Mouse (Mus musculus) layer of hippocampus, adult 11-12 months (tissue): ENCODE data around the gene Epb41l3.

Experiments
- DNase-seq: peaks from one replicate; pipeline ENCODE4 v3.0.0; 2022; ENCODE audit warnings: low spot score

Epb41l3 gene

DNA sequence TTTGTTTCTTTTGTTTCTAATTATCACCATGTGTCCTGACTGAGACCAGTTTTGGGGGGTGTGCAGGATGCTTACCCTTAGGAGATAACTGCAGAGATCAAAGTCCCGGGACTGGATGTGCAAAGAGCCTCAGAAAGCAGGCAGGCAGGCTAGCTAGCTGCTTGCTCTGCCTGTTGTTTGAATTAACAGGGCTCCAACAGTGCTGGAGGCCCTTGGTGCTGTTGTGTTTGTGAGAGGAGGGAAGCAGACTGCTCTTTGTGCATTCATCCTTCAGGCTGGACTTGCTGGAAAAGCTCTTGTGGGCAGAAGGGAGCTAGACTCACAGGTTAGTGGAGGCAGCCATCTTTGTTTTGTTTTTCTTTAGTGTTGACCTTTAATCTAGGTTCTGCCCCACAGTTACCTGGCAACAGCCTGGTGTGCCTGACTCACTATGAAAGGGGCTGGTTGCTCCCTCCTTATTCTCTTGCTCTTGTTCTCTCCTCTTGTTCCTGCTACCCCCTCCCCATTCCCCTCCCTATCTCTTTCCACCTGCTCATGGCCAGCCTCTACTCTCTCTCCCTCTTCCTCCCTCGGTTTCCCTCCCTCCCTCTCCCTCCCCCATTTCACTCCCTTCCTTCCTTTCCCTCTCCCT, 117.5 kb downstream of the Epb41l3 start:
- DNase-seq, result no peak

DNA sequence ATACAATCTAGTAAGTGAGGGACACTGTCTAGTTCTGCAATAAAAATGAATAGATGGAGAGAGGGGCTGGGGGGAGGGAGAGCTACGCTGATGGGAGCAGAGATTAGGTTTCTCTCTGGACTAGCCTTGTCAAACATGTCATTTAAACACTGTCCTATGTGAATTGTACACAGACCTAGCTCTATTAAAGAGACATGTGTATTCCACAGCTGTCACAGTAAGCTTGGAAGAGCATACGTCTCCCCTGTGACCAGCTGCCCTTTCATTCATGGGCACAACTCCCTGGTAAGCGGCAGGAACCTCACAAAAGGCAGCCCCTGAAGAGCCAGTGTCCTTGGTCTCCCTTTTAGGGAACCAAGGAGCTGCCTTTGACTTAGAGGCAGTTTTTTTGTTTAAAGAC, 119.1 kb downstream of the Epb41l3 start:
- DNase-seq, result no peak

DNA sequence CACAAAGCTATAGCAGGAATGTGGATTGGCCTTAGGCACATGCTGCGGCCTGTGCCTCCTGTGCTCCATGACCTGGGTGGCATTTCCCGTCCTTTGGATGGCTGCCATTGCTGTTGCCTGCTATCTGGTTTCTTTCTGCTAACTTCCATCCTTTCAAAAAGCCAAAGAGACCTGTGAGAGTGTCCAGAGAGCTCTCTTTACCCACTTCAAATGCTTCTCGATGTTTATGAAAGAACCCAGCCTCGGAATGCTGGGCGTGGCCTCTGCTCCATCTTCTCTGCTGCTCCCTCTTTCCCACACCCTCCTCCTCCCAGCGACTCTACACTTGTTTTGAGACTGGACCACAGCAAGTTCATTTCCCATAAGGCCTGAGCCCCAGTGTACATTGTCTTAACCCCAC, 120.3 kb downstream of the Epb41l3 start:
- DNase-seq, result no peak

DNA sequence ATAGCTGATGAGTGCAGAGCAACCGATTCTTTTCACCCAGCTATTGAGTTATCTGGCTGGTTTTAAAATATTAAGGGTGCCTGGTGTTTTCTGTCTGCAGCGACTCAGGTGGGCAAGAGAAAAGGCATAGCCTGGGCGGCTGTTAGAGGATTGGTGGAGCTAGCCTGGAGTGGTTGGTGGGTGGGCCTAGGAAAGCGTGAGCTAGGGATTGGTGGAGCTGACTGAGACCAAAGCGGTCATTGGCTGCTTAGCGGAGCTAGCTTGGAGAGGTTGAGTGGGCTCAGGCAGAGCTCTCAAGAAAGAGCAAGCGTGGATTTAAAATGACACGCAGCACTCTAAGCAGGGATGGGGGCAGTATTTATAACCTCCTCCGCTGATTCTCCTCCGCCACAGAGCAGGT, 121.2 kb downstream of the Epb41l3 start:
- no peak for DNase-seq

DNA sequence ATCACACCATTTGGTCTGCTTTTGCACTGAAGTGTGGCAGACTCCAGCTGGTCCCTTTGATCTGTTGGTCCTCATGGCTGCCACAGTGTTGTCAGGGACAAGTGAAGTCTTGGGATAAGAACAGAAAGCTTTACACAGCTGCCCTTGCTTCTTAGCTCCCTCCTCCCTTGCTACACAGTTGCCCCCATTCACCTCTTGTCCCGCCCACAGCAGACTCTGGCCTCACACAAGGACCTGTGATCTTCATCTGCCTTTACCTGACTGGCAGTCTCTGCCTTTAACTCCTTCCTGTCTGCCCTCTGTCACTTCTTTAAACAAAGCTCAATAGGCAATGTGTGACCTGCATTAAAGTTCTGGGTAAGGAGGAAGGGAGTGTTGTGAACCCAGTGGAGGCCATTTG, 123.3 kb downstream of the Epb41l3 start:
- no peak for DNase-seq

DNA sequence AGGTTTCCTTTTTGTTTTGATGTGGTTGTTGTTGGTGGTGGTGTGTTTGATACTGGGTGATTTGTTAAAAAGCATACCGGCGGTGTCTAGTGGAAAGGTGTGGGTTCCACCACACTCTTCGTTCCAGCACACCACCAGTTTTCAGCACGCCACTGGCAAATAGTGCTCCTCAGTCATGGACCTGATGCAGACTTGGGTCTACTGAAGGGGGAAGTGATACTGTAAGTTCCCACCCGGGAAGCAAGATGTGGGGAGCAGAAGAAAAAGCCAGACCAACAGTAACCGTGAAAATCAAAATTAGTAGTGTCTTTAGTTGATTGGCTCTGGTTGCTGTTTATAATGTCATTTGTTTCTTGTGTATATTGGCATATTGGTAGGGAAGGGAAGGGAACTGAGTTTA, 124.3 kb downstream of the Epb41l3 start:
- DNase-seq, result no peak

DNA sequence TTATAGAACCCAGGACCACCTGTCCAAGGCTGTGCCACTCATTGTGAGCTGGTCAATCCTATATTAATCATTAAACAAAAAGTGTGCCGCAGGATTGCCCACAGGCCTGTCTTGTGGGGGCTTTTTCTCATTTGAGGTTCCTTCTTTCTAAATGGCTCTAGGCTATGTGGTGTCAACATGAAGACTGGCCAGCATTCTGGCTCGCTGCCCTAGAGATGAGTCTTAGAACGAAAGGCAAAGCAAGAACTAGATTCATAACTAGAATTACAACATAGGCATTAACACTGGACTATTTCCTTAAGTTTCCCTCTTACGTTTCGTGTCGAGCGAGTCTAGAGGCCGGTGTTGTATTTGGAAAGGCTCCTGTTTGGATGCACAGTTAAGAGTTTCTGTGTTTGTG, 125.5 kb downstream of the Epb41l3 start:
- no peak for DNase-seq

DNA sequence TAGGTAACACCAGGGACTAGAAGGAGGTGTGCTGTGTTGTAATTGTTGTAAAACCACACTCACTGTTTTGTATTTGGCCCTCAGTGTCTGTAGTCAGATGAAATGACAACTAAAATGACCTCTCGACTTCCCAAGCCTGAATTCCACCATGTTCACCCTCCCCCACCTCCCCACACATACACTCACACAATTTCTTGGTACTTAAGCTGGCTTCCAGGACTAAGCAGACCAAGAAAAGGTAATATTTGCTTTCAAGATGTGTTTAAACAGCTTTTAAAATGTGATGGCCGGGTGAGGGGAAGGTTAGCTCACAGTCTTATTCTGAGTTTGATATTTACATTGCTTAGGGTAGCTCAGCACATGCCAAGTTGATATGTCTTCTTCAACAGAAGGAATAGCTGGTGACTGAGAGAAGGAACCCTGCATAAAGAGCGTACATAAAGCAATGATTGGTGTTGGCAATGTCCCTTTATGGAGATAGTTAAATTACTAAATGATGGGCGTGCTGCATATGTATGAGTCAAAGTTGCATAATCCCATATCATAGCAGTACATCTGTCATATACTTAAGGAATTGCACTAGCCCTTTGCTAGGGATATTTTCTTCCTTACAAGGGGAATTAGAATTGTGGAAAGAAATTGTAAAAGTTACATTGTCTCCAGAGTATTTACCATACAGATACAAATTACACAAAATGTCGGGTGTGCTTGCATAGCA, 130.0 kb downstream of the Epb41l3 start:
- DNase-seq, result no peak

DNA sequence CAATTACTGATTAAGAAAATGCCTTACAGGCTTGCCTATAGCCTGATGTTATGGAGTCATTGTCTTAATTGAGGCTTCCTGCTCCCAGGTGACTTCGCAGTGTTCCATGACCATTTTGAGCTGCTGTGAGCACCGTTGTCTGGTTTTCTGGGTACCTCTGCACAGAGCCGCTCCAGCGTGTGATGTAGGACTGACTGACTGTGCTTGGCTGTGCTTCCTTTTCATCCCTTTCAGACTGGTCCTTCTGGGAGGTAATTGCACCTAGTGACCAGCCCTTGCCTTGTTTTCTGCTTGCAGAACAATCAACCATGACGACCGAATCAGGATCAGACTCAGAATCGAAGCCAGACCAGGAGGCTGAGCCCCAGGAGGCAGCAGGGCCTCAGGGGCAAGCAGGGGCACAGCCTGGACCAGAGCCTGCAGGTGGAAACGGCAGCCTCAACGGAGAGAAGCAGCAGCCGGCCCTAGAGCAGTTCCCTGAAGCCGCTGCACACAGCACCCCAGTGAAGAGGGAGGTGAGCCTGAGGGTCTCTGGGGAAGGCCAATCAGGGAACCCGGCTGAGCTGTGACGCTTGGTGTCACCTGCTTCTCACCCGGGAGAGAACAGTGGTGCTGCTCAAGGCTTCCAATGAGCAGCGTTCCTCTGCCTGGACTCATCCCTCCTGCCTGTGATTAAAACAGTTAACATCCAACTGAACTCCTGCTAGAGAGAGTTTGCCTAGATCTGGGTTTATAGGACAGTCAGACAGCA, 132.3 kb downstream of the Epb41l3 start:
- DNase-seq, result no peak

DNA sequence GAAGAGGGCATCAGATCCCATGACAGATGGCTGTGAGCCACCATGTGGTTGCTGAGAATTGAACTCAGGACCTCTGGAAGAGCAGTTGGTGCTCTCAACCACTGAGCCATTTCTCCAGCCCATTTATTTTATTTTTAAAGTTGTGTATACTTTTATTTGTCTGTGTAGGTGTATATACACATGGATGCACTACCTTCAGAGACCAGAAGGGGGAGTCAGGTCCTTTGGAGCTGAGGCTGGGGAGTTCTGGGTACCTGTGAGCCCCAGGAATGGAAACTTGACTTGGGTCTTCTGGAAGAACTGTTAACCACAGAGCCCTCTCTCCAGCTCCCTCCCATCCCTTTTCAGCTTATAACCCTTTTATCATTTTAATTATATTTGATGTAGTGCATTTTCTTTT, 135.6 kb downstream of the Epb41l3 start:
- no peak for DNase-seq

DNA sequence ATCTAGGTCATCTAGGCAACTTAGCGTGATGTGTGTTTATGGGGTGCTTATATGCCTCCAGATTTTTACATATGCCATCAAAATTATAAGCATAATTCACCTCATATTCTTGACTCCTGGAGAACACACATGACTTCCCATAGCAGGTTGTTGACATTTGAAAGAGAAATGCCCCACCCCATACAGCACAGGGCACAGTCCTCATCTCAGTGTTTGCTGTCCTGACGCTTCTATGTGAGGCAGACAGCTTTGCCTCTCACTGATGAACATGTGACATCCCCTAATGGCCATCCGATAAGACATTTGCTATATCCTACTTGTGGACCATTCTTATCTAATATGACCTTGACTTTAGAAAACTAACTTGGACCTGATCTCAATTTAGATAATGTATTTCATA, 140.6 kb downstream of the Epb41l3 start:
- DNase-seq, result no peak

DNA sequence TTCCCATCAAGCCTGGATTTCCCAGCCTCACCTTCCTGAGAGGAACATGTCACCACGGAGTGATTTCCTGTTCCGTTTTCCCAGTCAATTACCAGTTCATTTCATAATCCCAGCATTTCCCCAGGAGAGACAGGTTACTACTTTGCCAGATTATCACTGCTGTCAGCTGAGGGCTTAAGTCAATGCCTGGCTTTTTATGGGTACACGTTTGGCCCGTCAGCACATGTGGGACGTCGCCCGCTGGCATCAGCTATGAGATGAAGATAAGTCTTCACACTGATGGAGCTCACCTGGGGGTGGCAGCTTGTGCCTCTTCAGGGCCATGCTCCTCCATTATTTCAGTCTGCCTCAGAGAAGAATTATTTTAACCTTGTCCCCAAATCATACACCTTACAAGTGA, 145.4 kb downstream of the Epb41l3 start:
- no peak for DNase-seq

DNA sequence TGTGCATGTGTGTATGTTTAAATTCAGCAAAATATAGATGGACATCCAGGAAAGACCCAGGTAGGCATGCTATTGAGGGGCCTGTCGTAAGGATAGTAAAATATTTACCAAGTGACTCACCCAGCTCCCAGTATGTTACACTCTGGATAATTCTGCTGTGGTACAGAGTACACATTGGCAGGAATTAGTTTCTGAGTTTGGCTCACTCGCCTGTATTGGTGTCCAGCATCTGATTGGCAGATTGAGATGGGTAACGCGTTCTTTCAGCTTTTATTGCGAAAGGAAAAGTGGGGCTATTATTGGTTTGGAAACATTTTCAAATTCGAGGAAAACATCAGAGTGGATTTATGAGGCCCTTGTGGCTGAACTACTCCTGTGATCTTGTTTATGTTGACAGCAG, 145.9 kb downstream of the Epb41l3 start:
- DNase-seq, result no peak

DNA sequence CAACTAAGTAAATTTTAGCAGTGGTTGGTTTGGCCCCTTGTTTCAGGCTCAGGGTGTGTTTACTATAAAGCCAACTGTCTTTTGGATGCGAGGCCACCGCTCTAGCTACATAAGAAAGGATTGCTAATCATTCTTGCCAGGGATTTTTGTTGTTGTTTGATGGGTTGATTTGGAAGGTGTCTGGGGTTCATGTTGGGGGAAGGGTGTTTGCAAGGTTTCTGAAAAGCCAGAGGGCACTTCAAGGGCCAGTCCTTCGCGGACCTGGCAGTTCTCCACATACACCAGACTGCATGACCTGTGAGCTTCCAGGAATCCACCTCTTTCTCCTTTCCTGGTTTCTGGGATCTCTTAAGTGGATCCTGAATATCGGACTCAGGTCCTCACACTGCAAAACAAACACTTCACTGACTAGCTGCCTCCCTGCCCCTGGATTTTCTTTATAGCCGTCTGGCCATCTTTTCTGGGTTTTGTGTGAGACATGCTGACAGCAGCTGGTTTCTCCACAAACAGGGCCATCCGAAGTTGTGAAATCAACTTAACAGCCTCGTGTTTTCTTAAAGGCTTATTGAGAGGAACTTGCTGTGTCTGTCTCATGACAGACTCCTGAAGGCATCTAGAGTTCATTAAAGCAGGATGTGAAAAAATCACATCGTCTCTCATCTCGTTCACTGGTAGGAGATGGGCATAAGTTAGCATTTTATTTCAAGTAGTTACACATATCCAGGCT, 146.6 kb downstream of the Epb41l3 start:
- DNase-seq, result peak; percentile 15

DNA sequence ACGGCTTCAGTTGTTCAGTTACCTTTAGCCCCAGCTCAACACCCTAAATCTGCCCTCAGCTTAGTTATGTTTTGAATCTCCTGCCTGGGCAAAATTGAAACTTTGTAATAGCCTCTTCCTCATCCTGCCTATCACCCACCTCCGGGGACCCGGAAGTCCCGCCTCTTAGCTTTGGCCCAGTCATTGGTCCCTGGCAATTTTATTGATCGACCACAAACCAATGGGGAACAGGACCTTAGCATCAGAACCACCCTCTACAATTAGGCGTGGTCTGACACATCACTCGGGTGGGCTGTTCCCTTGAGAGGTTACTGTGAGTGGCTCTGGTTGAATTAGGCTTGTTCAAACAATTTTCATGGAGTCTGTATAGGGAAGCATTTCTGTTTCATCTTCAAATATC, 150.5 kb downstream of the Epb41l3 start:
- DNase-seq, result no peak

DNA sequence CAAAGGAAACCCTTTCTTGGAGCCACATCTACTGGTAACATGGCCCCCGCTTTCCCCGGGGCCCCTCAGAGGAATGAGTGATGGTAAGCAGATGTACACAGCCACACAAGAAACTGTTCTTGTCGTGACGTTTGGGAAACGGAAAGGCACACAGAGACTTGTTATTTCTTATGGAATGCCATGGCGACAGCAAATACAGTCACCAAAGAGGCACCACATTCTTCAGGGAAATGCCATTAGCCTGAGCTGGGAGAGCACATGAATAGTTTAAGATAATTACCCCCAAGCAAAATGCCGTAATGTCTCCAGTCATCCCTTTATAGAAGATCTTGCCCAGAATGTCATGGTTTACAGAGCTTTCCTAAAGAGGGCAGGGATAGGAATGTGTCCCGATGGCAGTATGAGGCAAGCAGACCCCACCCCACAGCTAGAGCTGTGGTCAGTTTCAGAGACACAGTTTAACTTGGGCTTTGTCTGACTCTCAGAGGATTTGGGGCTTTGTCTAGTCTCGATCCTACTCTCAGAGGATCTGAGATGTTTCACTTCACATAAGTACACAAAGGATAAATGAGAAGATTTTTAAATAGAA, 152.0 kb downstream of the Epb41l3 start:
- no peak for DNase-seq

DNA sequence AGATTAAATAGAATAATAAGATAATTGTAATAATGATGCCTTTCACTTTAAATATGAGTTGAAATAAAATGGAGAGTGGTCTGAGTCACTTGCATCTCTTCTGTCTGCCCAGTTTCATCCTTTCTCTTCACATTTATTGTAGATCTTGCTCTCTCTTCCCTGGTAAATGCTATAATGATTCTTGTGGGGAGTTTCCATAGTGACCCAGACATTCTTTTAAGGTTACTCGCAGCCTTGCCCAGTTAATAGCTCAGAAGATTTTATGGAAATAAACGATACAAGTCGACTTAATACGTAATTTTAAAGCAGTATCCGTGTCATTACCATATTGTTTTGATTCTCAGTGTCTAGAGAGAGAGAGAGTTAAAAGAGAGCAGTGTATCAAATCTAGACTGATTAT, 154.0 kb downstream of the Epb41l3 start:
- no peak for DNase-seq

DNA sequence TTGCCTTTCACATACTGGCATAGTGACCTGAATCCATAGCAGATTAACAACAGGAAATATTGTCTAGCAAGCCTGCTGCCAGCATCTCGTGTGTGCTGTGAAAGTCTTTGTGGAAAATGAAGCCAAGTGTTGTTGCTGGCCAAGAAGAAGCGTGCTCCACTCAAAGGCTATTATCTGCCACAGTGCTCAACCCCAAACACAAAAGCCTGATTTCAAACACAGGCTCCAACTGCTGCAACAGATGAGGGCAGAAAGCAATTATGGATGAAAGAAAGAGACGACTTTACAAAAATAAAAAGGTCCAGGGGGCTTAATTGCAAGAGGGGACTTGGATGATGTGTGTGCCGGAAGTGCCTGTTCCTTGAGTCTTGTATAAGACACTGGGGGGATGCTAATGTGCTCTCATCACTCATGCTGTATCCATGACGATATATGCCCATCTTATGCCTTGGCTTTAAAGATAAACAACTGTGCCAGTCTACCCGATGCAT, 154.7 kb downstream of the Epb41l3 start:
- DNase-seq, result no peak

DNA sequence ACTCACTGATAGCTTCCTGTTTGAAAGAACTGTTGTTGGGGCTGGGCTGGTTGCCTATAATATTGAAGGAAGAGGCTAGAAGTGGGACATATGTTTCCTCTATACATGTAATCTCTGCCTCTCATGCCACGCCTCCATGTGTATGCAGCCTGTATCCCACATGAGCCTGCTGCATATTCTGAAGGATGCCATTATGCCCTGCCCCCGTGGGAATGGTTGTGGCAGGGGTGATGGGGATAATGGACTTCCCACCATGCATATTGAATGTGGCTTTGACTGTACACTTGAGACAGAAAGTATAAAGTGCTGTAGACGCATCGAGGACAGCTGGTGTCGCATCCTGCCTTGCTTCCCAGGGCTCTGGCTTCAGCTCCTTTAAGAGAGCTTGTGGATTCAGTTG, 155.9 kb downstream of the Epb41l3 start:
- DNase-seq, result no peak

DNA sequence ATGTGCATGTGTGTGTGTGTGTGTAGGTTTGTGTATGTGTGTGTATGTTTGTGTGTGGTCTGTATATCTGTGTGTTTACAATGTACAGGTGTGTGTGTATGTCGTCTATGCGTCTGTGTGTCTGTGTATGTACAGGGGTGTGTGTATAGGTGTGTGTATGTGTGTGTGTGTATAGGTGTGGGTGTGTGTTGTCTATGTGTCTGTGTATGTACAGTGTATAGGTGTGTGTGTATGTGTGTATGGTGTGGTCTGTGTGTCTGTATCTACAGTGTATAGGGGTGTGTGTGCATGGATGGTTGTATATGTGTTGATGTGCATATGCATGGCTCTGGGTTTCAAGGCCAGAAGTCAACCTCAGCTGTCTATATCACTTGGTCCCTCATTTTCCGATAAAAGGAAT, 161.7 kb downstream of the Epb41l3 start:
- DNase-seq, result no peak

DNA sequence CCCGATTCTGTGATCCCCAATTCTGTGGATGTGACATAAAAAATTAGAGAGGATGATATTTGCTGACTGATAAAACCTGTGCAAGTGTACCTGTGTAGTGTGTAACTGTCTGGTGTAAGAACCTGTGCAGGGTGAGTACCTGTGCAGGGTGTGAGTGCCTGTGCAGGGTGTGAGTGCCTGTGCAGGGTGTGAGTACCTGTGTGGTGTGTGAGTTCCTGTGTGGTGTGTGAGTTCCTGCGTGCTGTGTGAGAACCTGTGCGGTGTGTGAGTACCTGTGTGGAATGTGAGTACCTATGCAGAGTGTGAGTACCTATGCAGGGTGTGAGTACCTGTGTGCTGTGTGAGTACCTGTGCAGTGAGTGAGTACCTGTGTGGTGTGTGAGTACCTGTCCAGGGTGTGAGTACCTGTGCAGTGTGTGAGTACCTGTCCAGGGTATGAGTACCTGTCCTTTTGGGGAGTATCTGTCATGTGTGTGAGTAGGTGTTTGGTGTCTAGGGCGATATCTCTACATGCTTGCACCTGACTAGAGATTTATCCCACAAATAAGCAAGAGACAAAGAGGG, 163.4 kb downstream of the Epb41l3 start:
- DNase-seq, result no peak

DNA sequence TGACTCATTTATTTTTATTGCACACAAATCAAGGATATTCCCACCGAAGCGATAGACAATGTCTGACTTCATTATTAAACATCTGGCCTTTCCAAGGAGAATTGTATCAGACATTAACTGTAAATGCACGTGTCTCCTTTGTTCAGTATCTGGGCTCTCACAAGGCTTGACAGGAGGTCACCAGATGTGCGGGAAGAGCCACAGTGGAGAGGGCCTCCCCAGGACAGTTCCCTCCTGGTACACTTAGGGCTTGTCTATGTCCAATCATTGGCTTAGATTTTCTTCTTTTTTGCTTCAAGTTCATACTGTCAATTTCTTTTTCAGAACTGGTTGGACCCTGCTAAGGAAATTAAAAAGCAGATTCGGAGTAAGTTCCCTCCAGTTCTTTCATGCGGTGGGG, 163.9 kb downstream of the Epb41l3 start:
- no peak for DNase-seq
